Mouse (Mus musculus) colon, adult 2 months (tissue): Measurements from ENCODE around the gene Jak3. TPM values are rescaled to one million over a fixed set of nuclear protein-coding genes. Genes with fewer than 3 reads are reported as not detected.

Experiments
- polyA plus RNA-seq: library from polyadenylated mRNA; depleted of rRNA; stranded (reverse); fragments of >200 nt; gene quantifications from 2 replicates; pipeline ENCODE4 v1.2.3, GENCODE M21; 2012; rRNA removed

The Jak3 gene
- 18.7 and 23.3 TPM in 2 replicates for polyA plus RNA-seq

GRCm38 (mm10) chr8:71676020-71676741 is at the start of gene Jak3:
Gene Jak3 (plus strand): TSS chr8:71676296.

GRCm38 (mm10) chr8:71671549-71671965 is 4.5 kb upstream of the Jak3 start, which contains the start of gene Unc13a:
Gene Unc13a (minus strand): TSS chr8:71671757.

GRCm38 (mm10) chr8:71689028-71689427 is 12.9 kb downstream of the Jak3 start, which contains the start of gene Insl3:
Gene Insl3 (plus strand): TSS chr8:71689214.

GRCm38 (mm10) chr8:71701414-71702086 is 25.5 kb downstream of the Jak3 start, which contains the start of gene B3gnt3:
Gene B3gnt3 (minus strand): TSS chr8:71701789.

GRCm38 (mm10) chr8:71725122-71725924 is 49.2 kb downstream of the Jak3 start, which contains the start of gene Fcho1:
Gene Fcho1 (minus strand): TSS chr8:71725716.

Other genes starting within 250 kb of the Jak3 start
- gene Abhd8, start 212.6 kb upstream of the Jak3 start, polyA plus RNA-seq = 48.1 and 60.2 TPM in 2 replicates
- gene Mrpl34, start 211.3 kb upstream of the Jak3 start, polyA plus RNA-seq = 177 and 193 TPM in 2 replicates
- gene Dda1, start 207.1 kb upstream of the Jak3 start, polyA plus RNA-seq = 91.4 and 116 TPM in 2 replicates
- 26.9 and 33.6 TPM in 2 replicates for gene Ano8, start 190.3 kb upstream of the Jak3 start, polyA plus RNA-seq
- 41.9 and 45.0 TPM in 2 replicates for gene Gtpbp3, start 188.2 kb upstream of the Jak3 start, polyA plus RNA-seq
- 241 and 256 TPM in 2 replicates for gene Plvap, start 164.5 kb upstream of the Jak3 start, polyA plus RNA-seq
- not detected in 2 replicates for gene Ccdc194, start 150.6 kb upstream of the Jak3 start, polyA plus RNA-seq
- 152 and 173 TPM in 2 replicates for gene Bst2, start 138.8 kb upstream of the Jak3 start, polyA plus RNA-seq
- gene Mvb12a, start 133.4 kb upstream of the Jak3 start, polyA plus RNA-seq = 211 and 221 TPM in 2 replicates
- gene Tmem221, start 117.4 kb upstream of the Jak3 start, polyA plus RNA-seq = 0.60 and 1.3 TPM in 2 replicates
- gene Nxnl1, start 109.7 kb upstream of the Jak3 start, polyA plus RNA-seq = not detected in 2 replicates
- 99.3 and 110 TPM in 2 replicates for gene Slc27a1, start 107.4 kb upstream of the Jak3 start, polyA plus RNA-seq
- 232 and 268 TPM in 2 replicates for gene Pgls, start 84.1 kb upstream of the Jak3 start, polyA plus RNA-seq
- 6.0 and 7.6 TPM in 2 replicates for gene Fam129c, start 78.6 kb upstream of the Jak3 start, polyA plus RNA-seq
- gene Colgalt1, start 65.3 kb upstream of the Jak3 start, polyA plus RNA-seq = 120 and 129 TPM in 2 replicates
- 2.2 and 3.2 TPM in 2 replicates for gene Unc13a, start 4.5 kb upstream of the Jak3 start, polyA plus RNA-seq
- 11.6 and 16.8 TPM in 2 replicates for gene Insl3, start 12.9 kb downstream of the Jak3 start, polyA plus RNA-seq
- 298 and 338 TPM in 2 replicates for gene B3gnt3, start 25.5 kb downstream of the Jak3 start, polyA plus RNA-seq
- 32.7 and 32.9 TPM in 2 replicates for gene Fcho1, start 49.4 kb downstream of the Jak3 start, polyA plus RNA-seq
- gene Zfp709, start 205.7 kb downstream of the Jak3 start, polyA plus RNA-seq = 0.08 and 0.23 TPM in 2 replicates
- 0.13 and 0.28 TPM in 2 replicates for gene Zfp882, start 232.3 kb downstream of the Jak3 start, polyA plus RNA-seq
- 1.6 and 2.0 TPM in 2 replicates for gene Zfp617, start 232.3 kb downstream of the Jak3 start, polyA plus RNA-seq